Mouse (Mus musculus) brain, adult 2 months (tissue): ENCODE results near the gene Crygn.
"Not testable (repeated sequence)": the region's sequence is repeated elsewhere in the genome, so short reads cannot be mapped to it uniquely, and the experiment has no call there.

Experiments
- DNase-seq: peaks from one replicate; pipeline ENCODE4 v3.0.0; 2011; ENCODE audit warnings: low read depth, low spot score

The Crygn gene

GRCm38 (mm10) chr5:24757816-24758215 is at the start of gene Crygn:
TSS of gene Crygn (minus strand) at chr5:24758008.
- DNase-seq: no peak

- no peak for DNase-seq
These were observed 47.4 kb upstream of the Crygn start for GRCm38 (mm10) chr5:24805222-24805621.

GRCm38 (mm10) chr5:24804661-24805060 is 46.9 kb upstream of the Crygn start:
- peak; percentile 75 for DNase-seq

GRCm38 (mm10) chr5:24801841-24802624 is 44.2 kb upstream of the Crygn start:
- DNase-seq: no peak

GRCm38 (mm10) chr5:24800416-24800815 is 42.6 kb upstream of the Crygn start:
- DNase-seq: no peak

GRCm38 (mm10) chr5:24798639-24799038 is 40.8 kb upstream of the Crygn start:
- DNase-seq: no peak

GRCm38 (mm10) chr5:24797858-24798257 is 40.0 kb upstream of the Crygn start:
- no peak for DNase-seq

GRCm38 (mm10) chr5:24792961-24793360 is 35.2 kb upstream of the Crygn start:
- DNase-seq: peak; percentile 44

GRCm38 (mm10) chr5:24782957-24783356 is 25.1 kb upstream of the Crygn start:
- DNase-seq: peak; percentile 65

- peak; percentile 90 for DNase-seq
These were observed 23.2 kb upstream of the Crygn start for GRCm38 (mm10) chr5:24781048-24781447.

GRCm38 (mm10) chr5:24779881-24780512 is 22.2 kb upstream of the Crygn start:
- peak; percentile 63 for DNase-seq

GRCm38 (mm10) chr5:24779321-24779720 is 21.5 kb upstream of the Crygn start:
- no peak for DNase-seq

- DNase-seq: no peak
These were observed 21.0 kb upstream of the Crygn start for GRCm38 (mm10) chr5:24778843-24779140.

GRCm38 (mm10) chr5:24778082-24778842 is 20.5 kb upstream of the Crygn start:
- DNase-seq: no peak

GRCm38 (mm10) chr5:24776681-24777080 is 18.9 kb upstream of the Crygn start:
- peak; percentile 11 for DNase-seq

GRCm38 (mm10) chr5:24774549-24774948 is 16.7 kb upstream of the Crygn start:
- not testable (repeated sequence) for DNase-seq

GRCm38 (mm10) chr5:24756931-24757330 is 877 bp downstream of the Crygn start:
- DNase-seq: no peak

- DNase-seq: no peak
These were observed 5.7 kb downstream of the Crygn start for GRCm38 (mm10) chr5:24752175-24752498.

- peak; percentile 53 for DNase-seq
These were observed 6.3 kb downstream of the Crygn start for GRCm38 (mm10) chr5:24751305-24752174.

- DNase-seq: peak; percentile 96
These were observed 7.2 kb downstream of the Crygn start for GRCm38 (mm10) chr5:24750321-24751304.
